Mouse (Mus musculus): ENCODE measurements around the gene Tubb2a.

Gene Tubb2a

GRCm38 (mm10) chr13:34077492-34078271 lies at the start of gene Tubb2a:
Gene Tubb2a (minus strand): TSS chr13:34078007.
- peak; percentile 90 for DNase-seq (ENCODE audit: low spot score)

- DNase-seq (ENCODE audit: low spot score): no peak
Observed at GRCm38 (mm10) chr13:34125711-34126110, 47.9 kb upstream of the Tubb2a start.

GRCm38 (mm10) chr13:34120536-34120935 lies 42.7 kb upstream of the Tubb2a start:
- DNase-seq (ENCODE audit: low spot score): no peak

- DNase-seq (ENCODE audit: low spot score): no peak
Observed at GRCm38 (mm10) chr13:34119406-34119805, 41.6 kb upstream of the Tubb2a start.

- DNase-seq (ENCODE audit: low spot score): peak; percentile 39
Observed at GRCm38 (mm10) chr13:34118816-34119215, 41.0 kb upstream of the Tubb2a start.

GRCm38 (mm10) chr13:34116508-34116907 lies 38.7 kb upstream of the Tubb2a start:
- DNase-seq (ENCODE audit: low spot score): no peak

GRCm38 (mm10) chr13:34114654-34115053 lies 36.8 kb upstream of the Tubb2a start:
- no peak for DNase-seq (ENCODE audit: low spot score)

- DNase-seq (ENCODE audit: low spot score): no peak
Observed at GRCm38 (mm10) chr13:34113086-34113485, 35.3 kb upstream of the Tubb2a start.

GRCm38 (mm10) chr13:34112369-34113081 lies 34.7 kb upstream of the Tubb2a start:
- DNase-seq (ENCODE audit: low spot score): no peak

GRCm38 (mm10) chr13:34111878-34112277 lies 34.1 kb upstream of the Tubb2a start:
- DNase-seq (ENCODE audit: low spot score): no peak

- DNase-seq (ENCODE audit: low spot score): no peak
Observed at GRCm38 (mm10) chr13:34111019-34111418, 33.2 kb upstream of the Tubb2a start.

GRCm38 (mm10) chr13:34109677-34110058 lies 31.9 kb upstream of the Tubb2a start:
- no peak for DNase-seq (ENCODE audit: low spot score)

- DNase-seq (ENCODE audit: low spot score): no peak
Observed at GRCm38 (mm10) chr13:34109035-34109676, 31.3 kb upstream of the Tubb2a start.

- DNase-seq (ENCODE audit: low spot score): no peak
Observed at GRCm38 (mm10) chr13:34106999-34107398, 29.2 kb upstream of the Tubb2a start.

GRCm38 (mm10) chr13:34106256-34106655 lies 28.4 kb upstream of the Tubb2a start:
- no peak for DNase-seq (ENCODE audit: low spot score)

GRCm38 (mm10) chr13:34105364-34105763 lies 27.6 kb upstream of the Tubb2a start:
- no peak for DNase-seq (ENCODE audit: low spot score)

- no peak for DNase-seq (ENCODE audit: low spot score)
Observed at GRCm38 (mm10) chr13:34101908-34102307, 24.1 kb upstream of the Tubb2a start.

GRCm38 (mm10) chr13:34101247-34101646 lies 23.4 kb upstream of the Tubb2a start:
- DNase-seq (ENCODE audit: low spot score): no peak

GRCm38 (mm10) chr13:34100733-34101132 lies 22.9 kb upstream of the Tubb2a start:
- DNase-seq (ENCODE audit: low spot score): no peak

- DNase-seq (ENCODE audit: low spot score): no peak
Observed at GRCm38 (mm10) chr13:34097086-34097485, 19.3 kb upstream of the Tubb2a start.

- no peak for DNase-seq (ENCODE audit: low spot score)
Observed at GRCm38 (mm10) chr13:34096455-34096854, 18.6 kb upstream of the Tubb2a start.

- no peak for DNase-seq (ENCODE audit: low spot score)
Observed at GRCm38 (mm10) chr13:34095542-34096435, 18.0 kb upstream of the Tubb2a start.
